Mouse (Mus musculus): ENCODE measurements around the gene Gzmk. TPM values are rescaled to one million over a fixed set of nuclear protein-coding genes. Genes with fewer than 3 reads are reported as not detected.

The Gzmk gene
- polyA plus RNA-seq, 2 experiments = 0.25 TPM; not detected in 1

- ATAC-seq (ENCODE audit: low FRiP score, low read depth) (no peak), DNase-seq (ENCODE audit: low spot score) (no peak)
- H3K4me1 ChIP-seq (ENCODE audit: control insufficient read depth, insufficient read depth, low read length) = no peaks in the 10 kb centered on the region
- no peak overlapping the region for H3K4me2 ChIP-seq (replicated peaks; ENCODE audit: low read depth, low read length, severe bottlenecking)
- no peaks in the 10 kb centered on the region for H3K9me3 ChIP-seq (ENCODE audit: control insufficient read depth, low read length)
- H3K27me3 ChIP-seq (ENCODE audit: control insufficient read depth, insufficient read depth, low read length) = no peaks in the 10 kb centered on the region
- no peaks in the 10 kb centered on the region for H3K36me3 ChIP-seq (ENCODE audit: control insufficient read depth, insufficient read depth, low read length)
- no peak overlapping the region for H3K27ac ChIP-seq (replicated peaks; ENCODE audit: low read depth, low read length)
- TF ChIP-seq POLR2A (IDR thresholded peaks at IDR 0.05; ENCODE audit: borderline replicate concordance, extremely low read depth, insufficient read depth, insufficient read length) = no peak
- no peak overlapping the region for H3K4me3 ChIP-seq (replicated peaks; ENCODE audit: low read length)
- no peak overlapping the region for H3K9ac ChIP-seq (ENCODE audit: low read depth, low read length, severe bottlenecking)
Measured at GRCm38 (mm10) chr13:113170256-113170655, 55.5 kb downstream of the Gzmk start.

- Histone ChIP-seq H3K9me3 (ENCODE audit: control insufficient read depth, low read length) (no peaks in the 10 kb centered on the region), H3K27me3 (ENCODE audit: control insufficient read depth, insufficient read depth, low read length) (no peaks in the 10 kb centered on the region), H3K9ac (ENCODE audit: low read depth, low read length, severe bottlenecking) (no peak overlapping the region), H3K4me2 (replicated peaks; ENCODE audit: low read depth, low read length, severe bottlenecking) (no peak overlapping the region), H3K36me3 (ENCODE audit: control insufficient read depth, insufficient read depth, low read length) (no peaks in the 10 kb centered on the region), H3K27ac (replicated peaks; ENCODE audit: low read depth, low read length) (no peak overlapping the region), H3K4me1 (ENCODE audit: control insufficient read depth, insufficient read depth, low read length) (no peaks in the 10 kb centered on the region), H3K4me3 (replicated peaks; ENCODE audit: low read length) (no peak overlapping the region)
- DNase-seq (ENCODE audit: low spot score) (no peak), ATAC-seq (ENCODE audit: low FRiP score, low read depth) (no peak)
- 48% methylated on average over 9 of the region's 9 CpGs for WGBS
- TF ChIP-seq POLR2A (IDR thresholded peaks at IDR 0.05; ENCODE audit: borderline replicate concordance, extremely low read depth, insufficient read depth, insufficient read length) = no peak
Measured at GRCm38 (mm10) chr13:113168018-113168534, 57.6 kb downstream of the Gzmk start.

GRCm38 (mm10) chr13:113164252-113165005, 61.3 kb downstream of the Gzmk start:
- no peak for TF ChIP-seq POLR2A (IDR thresholded peaks at IDR 0.05; ENCODE audit: borderline replicate concordance, extremely low read depth, insufficient read depth, insufficient read length)
- WGBS = 93% methylated on average over 5 of the region's 5 CpGs
- H3K36me3 ChIP-seq (ENCODE audit: control insufficient read depth, insufficient read depth, low read length) = no peaks in the 10 kb centered on the region
- H3K9ac ChIP-seq (ENCODE audit: low read depth, low read length, severe bottlenecking) = no peak overlapping the region
- ATAC-seq (ENCODE audit: low FRiP score, low read depth) (no peak), DNase-seq (ENCODE audit: low spot score) (no peak)
- no peak overlapping the region for H3K4me2 ChIP-seq (replicated peaks; ENCODE audit: low read depth, low read length, severe bottlenecking)
- H3K27ac ChIP-seq (replicated peaks; ENCODE audit: low read depth, low read length) = no peak overlapping the region
- H3K4me1 ChIP-seq (ENCODE audit: control insufficient read depth, insufficient read depth, low read length) = no peaks in the 10 kb centered on the region
- no peaks in the 10 kb centered on the region for H3K9me3 ChIP-seq (ENCODE audit: control insufficient read depth, low read length)
- H3K4me3 ChIP-seq (replicated peaks; ENCODE audit: low read length) = no peak overlapping the region
- H3K27me3 ChIP-seq (ENCODE audit: control insufficient read depth, insufficient read depth, low read length) = no peaks in the 10 kb centered on the region

- no peaks in the 10 kb centered on the region for H3K36me3 ChIP-seq (ENCODE audit: control insufficient read depth, insufficient read depth, low read length)
- no peak overlapping the region for H3K4me2 ChIP-seq (replicated peaks; ENCODE audit: low read depth, low read length, severe bottlenecking)
- no peak overlapping the region for H3K9ac ChIP-seq (ENCODE audit: low read depth, low read length, severe bottlenecking)
- DNase-seq (ENCODE audit: low spot score) (no peak), ATAC-seq (ENCODE audit: low FRiP score, low read depth) (no peak)
- H3K9me3 ChIP-seq (ENCODE audit: control insufficient read depth, low read length) = no peaks in the 10 kb centered on the region
- H3K4me1 ChIP-seq (ENCODE audit: control insufficient read depth, insufficient read depth, low read length) = no peaks in the 10 kb centered on the region
- TF ChIP-seq POLR2A (IDR thresholded peaks at IDR 0.05; ENCODE audit: borderline replicate concordance, extremely low read depth, insufficient read depth, insufficient read length) = no peak
- no peaks in the 10 kb centered on the region for H3K27me3 ChIP-seq (ENCODE audit: control insufficient read depth, insufficient read depth, low read length)
- H3K4me3 ChIP-seq (replicated peaks; ENCODE audit: low read length) = no peak overlapping the region
- H3K27ac ChIP-seq (replicated peaks; ENCODE audit: low read depth, low read length) = no peak overlapping the region
- WGBS = 86% methylated on average over 4 of the region's 4 CpGs
Measured at GRCm38 (mm10) chr13:113151556-113151955, 74.2 kb downstream of the Gzmk start.

- Histone ChIP-seq H3K9ac (ENCODE audit: low read depth, low read length, severe bottlenecking) (no peak overlapping the region), H3K4me2 (replicated peaks; ENCODE audit: low read depth, low read length, severe bottlenecking) (no peak overlapping the region), H3K36me3 (ENCODE audit: control insufficient read depth, insufficient read depth, low read length) (no peaks in the 10 kb centered on the region), H3K4me3 (replicated peaks; ENCODE audit: low read length) (no peak overlapping the region), H3K27ac (replicated peaks; ENCODE audit: low read depth, low read length) (no peak overlapping the region), H3K4me1 (ENCODE audit: control insufficient read depth, insufficient read depth, low read length) (no peaks in the 10 kb centered on the region), H3K9me3 (ENCODE audit: control insufficient read depth, low read length) (no peaks in the 10 kb centered on the region), H3K27me3 (ENCODE audit: control insufficient read depth, insufficient read depth, low read length) (no peaks in the 10 kb centered on the region)
- WGBS = 82% methylated on average over 1 of the region's 1 CpGs
- DNase-seq (ENCODE audit: low spot score) (no peak), ATAC-seq (ENCODE audit: low FRiP score, low read depth) (no peak)
- TF ChIP-seq POLR2A (IDR thresholded peaks at IDR 0.05; ENCODE audit: borderline replicate concordance, extremely low read depth, insufficient read depth, insufficient read length) = no peak
Measured at GRCm38 (mm10) chr13:113139597-113139996, 86.1 kb downstream of the Gzmk start.
